Mouse (Mus musculus): ENCODE measurements around the gene Sema5a. TPM values are rescaled to one million over a fixed set of nuclear protein-coding genes. Genes with fewer than 3 reads are reported as not detected.

Sema5a gene
- 3.0 and 10.3 TPM in 2 replicates for polyA plus RNA-seq (2012; ENCODE audit: low replicate concordance)

GRCm38 (mm10) chr15:32244344-32244955 is at the start of gene Sema5a:
TSS of gene Sema5a (plus strand) at chr15:32244810.

Other genes with a start within 250 kb of the Sema5a start
- gene Tas2r119, start 67.5 kb upstream of the Sema5a start, polyA plus RNA-seq (2012; ENCODE audit: low replicate concordance): not detected in 2 replicates

All from hematopoietic multipotent progenitor cell, adult 10-12 weeks (in vitro differentiated cells).